Mouse (Mus musculus): ENCODE data around the gene Sp110.
"Not testable (repeated sequence)": the region's sequence is repeated elsewhere in the genome, so short reads cannot be mapped to it uniquely, and the experiment has no call there.

DNA sequence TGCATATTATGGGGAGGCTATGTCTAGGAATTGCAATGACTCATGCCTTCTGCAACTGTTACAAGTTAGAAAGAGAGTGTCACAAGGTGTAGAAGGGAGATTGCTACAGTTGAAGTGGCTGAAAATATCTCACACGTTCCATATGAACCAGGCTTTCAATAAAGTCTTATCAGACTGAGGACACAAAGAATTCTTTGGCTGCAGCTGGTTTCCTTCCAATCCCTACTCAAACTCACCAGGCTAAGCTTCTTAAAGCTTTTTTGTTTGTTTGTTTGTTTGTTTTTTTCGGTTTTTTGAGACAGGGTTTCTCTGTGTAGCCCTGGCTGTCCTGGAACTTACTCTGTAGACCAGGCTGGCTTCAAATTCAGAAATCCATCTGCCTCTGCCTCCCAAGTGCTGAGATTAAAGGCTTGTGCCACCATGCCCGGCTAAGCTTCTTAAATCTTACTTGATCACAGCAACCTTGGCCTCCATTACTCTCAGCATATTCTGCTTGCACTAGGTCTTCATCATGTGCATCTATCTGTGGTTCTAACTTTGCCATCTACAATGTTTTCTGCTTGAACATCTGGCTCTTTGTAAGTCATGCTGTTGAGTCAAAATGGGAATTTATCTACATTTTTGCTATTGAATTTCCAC, 20.1 kb downstream of the Sp110 start:
- TF ChIP-seq EP300 (IDR thresholded peaks at IDR 0.05; ENCODE audit: insufficient read depth, low read depth, low read length); CTCF (IDR thresholded peaks at IDR 0.05); POLR2A (IDR thresholded peaks at IDR 0.05; ENCODE audit: insufficient read depth, low read depth, low read length): not testable (repeated sequence)

Measured in heart, adult 2 months (tissue).